Mouse (Mus musculus) heart, embryonic 14.5 days (tissue): Measurements from ENCODE around the gene Irf2. TPM values are rescaled to one million over a fixed set of nuclear protein-coding genes. Genes with fewer than 3 reads are reported as not detected.

Experiments
- ATAC-seq: fragments of 200-750 bp; cut with Nextera tagmentation; 2 replicates; pipeline ENCODE4 v1.8.0; 2017; ENCODE audit warnings: low read depth, moderate TSS enrichment; ENCODE audit not compliant: insufficient number of reproducible peaks, insufficient read depth, low FRiP score
- H3K27ac ChIP-seq, 2 experiments: fragments of 200-500 bp in 1 of 2; fragments of 300-500 bp in 1 of 2; sonication (generic) in 1 of 2; replicated peaks in 1 of 2; 2 replicates each; pipeline ENCODE4 v1.5.1; 2012 to 2014; ENCODE audit warnings: low read depth in 2 of 2, low read length in 2 of 2, control low read depth in 1 of 2, mild to moderate bottlenecking in 1 of 2, mixed read lengths in 1 of 2; ENCODE audit not compliant: control insufficient read depth in 1 of 2, insufficient read depth in 1 of 2
- H3K27me3 ChIP-seq: fragments of 300-500 bp; sonication (generic); 2 replicates; pipeline ENCODE4 v1.6.1; 2014; ENCODE audit warnings: mild to moderate bottlenecking, low read length, control low read depth; ENCODE audit not compliant: control insufficient read depth, insufficient read depth
- H3K36me3 ChIP-seq: fragments of 300-500 bp; sonication (generic); 2 replicates; pipeline ENCODE4 v1.6.1; 2014; ENCODE audit warnings: mild to moderate bottlenecking, control low read depth, low read length, mixed read lengths; ENCODE audit not compliant: control insufficient read depth, insufficient read depth
- H3K4me1 ChIP-seq, 2 experiments: fragments of 200-500 bp in 1 of 2; fragments of 300-500 bp in 1 of 2; sonication (generic) in 1 of 2; 2 replicates each; pipeline ENCODE4 v1.6.1; 2012 to 2014; ENCODE audit warnings: low read length in 2 of 2, control low read depth in 1 of 2, mixed read lengths in 1 of 2; ENCODE audit not compliant: control insufficient read depth in 2 of 2, insufficient read depth in 2 of 2
- H3K4me2 ChIP-seq: fragments of 300-500 bp; sonication (generic); 2 replicates; pipeline ENCODE4 v1.6.1; 2014; ENCODE audit warnings: mild to moderate bottlenecking, low read length
- H3K4me3 ChIP-seq, 2 experiments: fragments of 200-500 bp in 1 of 2; fragments of 300-500 bp in 1 of 2; sonication (generic) in 1 of 2; 2 replicates each; pipeline ENCODE4 v1.5.1; 2012 to 2014; ENCODE audit warnings: low read length in 2 of 2, mild to moderate bottlenecking in 2 of 2, control low read depth in 1 of 2, low read depth in 1 of 2, moderate library complexity in 1 of 2; ENCODE audit not compliant: control insufficient read depth in 1 of 2, insufficient read depth in 1 of 2
- H3K9ac ChIP-seq: fragments of 300-500 bp; sonication (generic); 2 replicates; pipeline ENCODE4 v1.6.1; 2014; ENCODE audit warnings: mild to moderate bottlenecking, low read length
- H3K9me3 ChIP-seq: fragments of 300-500 bp; sonication (generic); 2 replicates; pipeline ENCODE4 v1.6.1; 2016; ENCODE audit warnings: low read length, control low read depth; ENCODE audit not compliant: control insufficient read depth
- WGBS: fragments of 180-500 bp; shearing (Covaris S2); extraction: QIAGEN DNeasy Blood & Tissue Kit; methylation state at CpG from one replicate; pipeline ENCODE4 v1.1.7; 2014; 5-methylcytosine and 5-hydroxymethylcytosine counted together
- polyA plus RNA-seq: library from polyadenylated mRNA; unstranded; fragments of >200 nt; fragmentation: Nextera tagmentation; extraction: Ambion mirVana; gene quantifications from 2 replicates; pipeline ENCODE4 v1.2.1, GENCODE M21; 2014

Gene Irf2
- polyA plus RNA-seq, 1 experiment from 2014 or later: 16.5 TPM

- Histone ChIP-seq H3K27me3 (no peaks in the 10 kb centered on the region), H3K4me1 (peaks cover 10 to 14% of the 10 kb centered on the region in 2 experiments), H3K9ac (no peak overlapping the region), H3K9me3 (no peaks in the 10 kb centered on the region), H3K4me2 (no peak overlapping the region), H3K4me3 (no peak overlapping the region), H3K27ac (no peak overlapping the region), H3K36me3 (no peaks in the 10 kb centered on the region)
- 83% methylated on average over 3 of the region's 3 CpGs for WGBS
- no peak for ATAC-seq
Observed at GRCm38 (mm10) chr8:46896704-46897103, 157.2 kb downstream of the Irf2 start.

Other genes starting within 250 kb of the Irf2 start
- gene Cenpu, start 187.7 kb upstream of the Irf2 start, polyA plus RNA-seq: 10.2 and 12.5 TPM in 2 replicates
- 9.8 and 10.7 TPM in 2 replicates for gene Primpol, start 122.5 kb upstream of the Irf2 start, polyA plus RNA-seq
- 44.3 and 47.5 TPM in 2 replicates for gene Casp3, start 122.4 kb upstream of the Irf2 start, polyA plus RNA-seq
- gene Enpp6, start 247.2 kb downstream of the Irf2 start, polyA plus RNA-seq: 4.4 and 6.1 TPM in 2 replicates